Mouse (Mus musculus) heart, postnatal 0 days (tissue): ENCODE results near the gene Gpx1. TPM values are rescaled to one million over a fixed set of nuclear protein-coding genes. Genes with fewer than 3 reads are reported as not detected.

ENCODE experiments used
- ATAC-seq: fragments of 200-750 bp; cut with Nextera tagmentation; 2 replicates; pipeline ENCODE4 v1.8.0; 2017; ENCODE audit warnings: low read depth, moderate number of reproducible peaks, moderate library complexity; ENCODE audit not compliant: insufficient read depth
- DNase-seq: peaks from one replicate; pipeline ENCODE4 v3.0.0-alpha.2; 2016; ENCODE audit warnings: low spot score
- H3K27ac ChIP-seq: fragments of 300-500 bp; sonication (generic); 2 replicates; pipeline ENCODE4 v1.5.1; 2014; ENCODE audit warnings: low read depth, mild to moderate bottlenecking
- H3K27me3 ChIP-seq: fragments of 300-500 bp; sonication (generic); 2 replicates; pipeline ENCODE4 v1.6.1; 2014; ENCODE audit warnings: low read length, mixed read lengths; ENCODE audit not compliant: control insufficient read depth, insufficient read depth
- H3K36me3 ChIP-seq: fragments of 300-500 bp; sonication (generic); replicated peaks from 2 replicates; pipeline ENCODE4 v1.6.1; 2014; ENCODE audit warnings: low read length, mixed read lengths; ENCODE audit not compliant: control insufficient read depth, insufficient read depth
- H3K4me1 ChIP-seq: fragments of 300-500 bp; sonication (generic); 2 replicates; pipeline ENCODE4 v1.6.1; 2014; ENCODE audit warnings: antibody characterized with exemption; ENCODE audit not compliant: control insufficient read depth, insufficient read depth
- H3K4me2 ChIP-seq: fragments of 300-500 bp; sonication (generic); 2 replicates; pipeline ENCODE4 v1.6.1; 2014; ENCODE audit warnings: low read depth, mild to moderate bottlenecking, low read length, moderate library complexity
- H3K4me3 ChIP-seq: fragments of 300-500 bp; sonication (generic); 2 replicates; pipeline ENCODE4 v1.5.1; 2014; ENCODE audit warnings: low read depth, low read length
- H3K9ac ChIP-seq: fragments of 300-500 bp; sonication (generic); replicated peaks from 2 replicates; pipeline ENCODE4 v1.6.1; 2014; ENCODE audit warnings: low read depth, low read length, mixed read lengths
- H3K9me3 ChIP-seq: fragments of 300-500 bp; sonication (generic); replicated peaks from 2 replicates; pipeline ENCODE4 v1.6.1; 2016; ENCODE audit warnings: low read length; ENCODE audit not compliant: control insufficient read depth
- CTCF ChIP-seq: IDR thresholded peaks from 2 replicates; pipeline ENCODE4 v1.5.1; 2016; ENCODE audit warnings: antibody characterized with exemption, control low read depth, low read depth
- EP300 ChIP-seq: IDR thresholded peaks from 2 replicates; pipeline ENCODE4 v1.6.1; 2016; ENCODE audit warnings: antibody characterized with exemption, low read depth
- WGBS: fragments of 180-500 bp; shearing (Covaris S2); extraction: QIAGEN DNeasy Blood & Tissue Kit; methylation state at CpG from one replicate; pipeline ENCODE4 v1.1.7; 2014; 5-methylcytosine and 5-hydroxymethylcytosine counted together
- polyA plus RNA-seq: library from polyadenylated mRNA; unstranded; fragments of >200 nt; fragmentation: Nextera tagmentation; extraction: Ambion mirVana; gene quantifications from 2 replicates; pipeline ENCODE4 v1.2.1, GENCODE M21; 2015
- total RNA-seq: library from RNA; depleted of rRNA; stranded (reverse); fragments of >200 nt; gene quantifications from 2 replicates; pipeline ENCODE4 v1.2.3, GENCODE M21; 2014; ENCODE audit warnings: low replicate concordance; rRNA removed

Gene Gpx1
- total and polyA plus RNA-seq, 2 experiments from 2014 or later: 336 to 578 TPM

GRCm38 (mm10) chr9:108388601-108389000 lies 49.9 kb downstream of the Gpx1 start:
- H3K36me3 ChIP-seq: peaks cover 94% of the 10 kb centered on the region
- no peak for TF ChIP-seq CTCF
- 87% methylated on average over 10 of the region's 10 CpGs for WGBS

GRCm38 (mm10) chr9:108389220-108389619 lies 50.5 kb downstream of the Gpx1 start:
- no peak overlapping the region for H3K27ac ChIP-seq
- no peak for ATAC-seq
- peaks cover 90% of the 10 kb centered on the region for H3K36me3 ChIP-seq
- H3K4me3 ChIP-seq: no peak overlapping the region
- no peak for TF ChIP-seq CTCF
- TF ChIP-seq EP300: no peak
- no peak for DNase-seq
- no peak overlapping the region for H3K9ac ChIP-seq
- H3K9me3 ChIP-seq: no peaks in the 10 kb centered on the region
- H3K4me1 ChIP-seq: no peaks in the 10 kb centered on the region
- H3K4me2 ChIP-seq: no peak overlapping the region
- 68% methylated on average over 6 of the region's 6 CpGs for WGBS
- no peaks in the 10 kb centered on the region for H3K27me3 ChIP-seq

More at GRCm38 (mm10) chr9:108388601-108389000, 49.9 kb downstream of the Gpx1 start:
- Histone ChIP-seq H3K27me3 (no peaks in the 10 kb centered on the region), H3K9me3 (no peaks in the 10 kb centered on the region), H3K4me2 (no peak overlapping the region), H3K9ac (no peak overlapping the region), H3K4me3 (no peak overlapping the region), H3K27ac (no peak overlapping the region), H3K4me1 (no peaks in the 10 kb centered on the region)
- ATAC-seq: no peak
- no peak for DNase-seq

Other genes starting within 250 kb of the Gpx1 start
- gene Apeh, start 244.3 kb upstream of the Gpx1 start, total RNA-seq: 36.5 and 43.5 TPM in 2 replicates
- gene Apeh, start 244.3 kb upstream of the Gpx1 start, polyA plus RNA-seq: 32.8 TPM in 2 replicates
- gene Bsn, start 148.5 kb upstream of the Gpx1 start, total RNA-seq: 0.42 TPM in 1 of 2 replicates, not detected in the other
- 0.01 and 0.03 TPM in 2 replicates for gene Bsn, start 148.5 kb upstream of the Gpx1 start, polyA plus RNA-seq
- gene Dag1, start 74.9 kb upstream of the Gpx1 start, total RNA-seq: 209 and 229 TPM in 2 replicates
- 99.2 and 106 TPM in 2 replicates for gene Dag1, start 74.9 kb upstream of the Gpx1 start, polyA plus RNA-seq
- 12.9 and 22.4 TPM in 2 replicates for gene Nicn1, start 48.5 kb upstream of the Gpx1 start, total RNA-seq
- 20.5 and 20.9 TPM in 2 replicates for gene Nicn1, start 48.5 kb upstream of the Gpx1 start, polyA plus RNA-seq
- 3.7 and 14.5 TPM in 2 replicates for gene Amt, start 42.0 kb upstream of the Gpx1 start, total RNA-seq
- gene Amt, start 42.0 kb upstream of the Gpx1 start, polyA plus RNA-seq: 5.4 and 6.4 TPM in 2 replicates
- gene Rhoa, start 32.8 kb upstream of the Gpx1 start, total RNA-seq: 167 and 207 TPM in 2 replicates
- gene Rhoa, start 32.8 kb upstream of the Gpx1 start, polyA plus RNA-seq: 326 and 332 TPM in 2 replicates
- 46.1 and 46.9 TPM in 2 replicates for gene Tcta, start 32.7 kb upstream of the Gpx1 start, total RNA-seq
- 42.1 and 49.9 TPM in 2 replicates for gene Tcta, start 32.7 kb upstream of the Gpx1 start, polyA plus RNA-seq
- gene Usp4, start 8.9 kb downstream of the Gpx1 start, total RNA-seq: 71.1 and 76.8 TPM in 2 replicates
- 54.9 and 60.6 TPM in 2 replicates for gene Usp4, start 8.9 kb downstream of the Gpx1 start, polyA plus RNA-seq
- not detected in 2 replicates for gene 1700102P08Rik, start 53.9 kb downstream of the Gpx1 start, total RNA-seq
- 0.27 TPM in 1 of 2 replicates, not detected in the other for gene 1700102P08Rik, start 53.9 kb downstream of the Gpx1 start, polyA plus RNA-seq
- gene Ccdc36, start 89.6 kb downstream of the Gpx1 start, total RNA-seq: not detected in 2 replicates
- 0.14 and 0.25 TPM in 2 replicates for gene Ccdc36, start 89.6 kb downstream of the Gpx1 start, polyA plus RNA-seq
- gene BC048562, start 97.6 kb downstream of the Gpx1 start, total RNA-seq: not detected in 2 replicates
- not detected in 2 replicates for gene BC048562, start 97.6 kb downstream of the Gpx1 start, polyA plus RNA-seq
- gene Ccdc71, start 121.6 kb downstream of the Gpx1 start, total RNA-seq: 14.0 and 24.0 TPM in 2 replicates
- gene Ccdc71, start 121.6 kb downstream of the Gpx1 start, polyA plus RNA-seq: 25.1 and 26.2 TPM in 2 replicates
- gene Klhdc8b, start 122.7 kb downstream of the Gpx1 start, total RNA-seq: 180 and 186 TPM in 2 replicates
- gene Klhdc8b, start 122.7 kb downstream of the Gpx1 start, polyA plus RNA-seq: 91.6 and 92.7 TPM in 2 replicates
- 161 and 182 TPM in 2 replicates for gene Lamb2, start 140.8 kb downstream of the Gpx1 start, total RNA-seq
- gene Lamb2, start 140.8 kb downstream of the Gpx1 start, polyA plus RNA-seq: 44.4 and 50.8 TPM in 2 replicates
- 108 and 136 TPM in 2 replicates for gene Usp19, start 151.7 kb downstream of the Gpx1 start, total RNA-seq
- gene Usp19, start 151.7 kb downstream of the Gpx1 start, polyA plus RNA-seq: 34.8 and 38.2 TPM in 2 replicates
- 175 and 188 TPM in 2 replicates for gene Qars, start 168.8 kb downstream of the Gpx1 start, total RNA-seq
- 44.7 and 49.2 TPM in 2 replicates for gene Qars, start 168.8 kb downstream of the Gpx1 start, polyA plus RNA-seq
- 138 and 154 TPM in 2 replicates for gene Qrich1, start 177.9 kb downstream of the Gpx1 start, total RNA-seq
- gene Qrich1, start 177.9 kb downstream of the Gpx1 start, polyA plus RNA-seq: 52.5 and 55.4 TPM in 2 replicates
- gene Impdh2, start 221.4 kb downstream of the Gpx1 start, total RNA-seq: 69.2 and 87.5 TPM in 2 replicates
- gene Impdh2, start 221.4 kb downstream of the Gpx1 start, polyA plus RNA-seq: 52.6 and 54.7 TPM in 2 replicates
- 41.3 and 84.4 TPM in 2 replicates for gene Ndufaf3, start 228.5 kb downstream of the Gpx1 start, total RNA-seq
- 82.6 and 86.1 TPM in 2 replicates for gene Ndufaf3, start 228.5 kb downstream of the Gpx1 start, polyA plus RNA-seq
- gene Dalrd3, start 231.0 kb downstream of the Gpx1 start, total RNA-seq: 54.0 and 71.1 TPM in 2 replicates
- gene Dalrd3, start 231.0 kb downstream of the Gpx1 start, polyA plus RNA-seq: 38.3 and 39.6 TPM in 2 replicates
- 44.9 and 53.2 TPM in 2 replicates for gene Wdr6, start 239.8 kb downstream of the Gpx1 start, total RNA-seq
- 21.1 and 25.1 TPM in 2 replicates for gene Wdr6, start 239.8 kb downstream of the Gpx1 start, polyA plus RNA-seq